ENCODE assay signal across 7 mouse cellular contexts in genomic region chr1:66386751-66387452, GRCm38 (mm10).
DNase-seq lines count a peak whose midpoint lies in the region; ATAC-seq and TF ChIP-seq lines count a peak whose summit lies in the region.

No protein-coding gene starts in this region.

- no peak overlapping the region for H3K9ac ChIP-seq in liver, postnatal 0 days (replicated peaks)

- WGBS in liver, postnatal 0 days (ENCODE audit: insufficient replicate concordance), result 71% methylated on average over 10 of the region's 10 CpGs

- no peaks in the 10 kb centered on the region for H3K27me3 ChIP-seq in liver, postnatal 0 days (ENCODE audit: insufficient read depth, low read length)

- DNase-seq in frontal cortex, adult 2 months (ENCODE audit: extremely low spot score in 1 of 2, low spot score in 1 of 2), result peak; percentile 44 to 77
- peak; percentile 64 for DNase-seq in left cerebral cortex, postnatal 4 days
- peak; percentile 45 to 56 for DNase-seq in right cerebral cortex, postnatal 36 days (ENCODE audit: low spot score in 2 of 2)
- no peak for DNase-seq in lung, postnatal 10 days
- DNase-seq in Muller cell, postnatal 12 days (ENCODE audit: inconsistent ontology term), result no peak
- no peak for DNase-seq in liver, postnatal 0 days

- no peak overlapping the region for H3K4me2 ChIP-seq in liver, postnatal 0 days (ENCODE audit: low read depth, low read length)

- no peak for TF ChIP-seq EP300 in liver, postnatal 0 days (IDR thresholded peaks at IDR 0.05; ENCODE audit: low read depth)

- peak; percentile 63; the same call in 1 of the 2 replicates for TF ChIP-seq POLR2A in cortical plate, adult 2 months (IDR thresholded peaks at IDR 0.05; ENCODE audit: extremely low read depth, insufficient read depth, low read length)

- no peak for ATAC-seq in liver, postnatal 0 days

- TF ChIP-seq CTCF in cortical plate, adult 2 months (IDR thresholded peaks at IDR 0.05; ENCODE audit: extremely low read depth, insufficient read depth, low read length), result no peak
- TF ChIP-seq CTCF in liver, postnatal 0 days (IDR thresholded peaks at IDR 0.05; ENCODE audit: low read depth), result no peak

- peaks cover 4% of the 10 kb centered on the region; the same call in 1 of the 2 replicates for H3K4me1 ChIP-seq in cortical plate, adult 2 months (ENCODE audit: control insufficient read depth, insufficient read depth, low read length)
- H3K4me1 ChIP-seq in liver, postnatal 0 days (ENCODE audit: insufficient read depth), result no peaks in the 10 kb centered on the region

- peak overlapping the region; percentile 34; the same call in 1 of the 2 replicates for H3K27ac ChIP-seq in cortical plate, adult 2 months (ENCODE audit: insufficient read depth, low read length)
- no peak overlapping the region for H3K27ac ChIP-seq in liver, postnatal 0 days (ENCODE audit: low read depth)

- no peaks in the 10 kb centered on the region for H3K36me3 ChIP-seq in liver, postnatal 0 days (replicated peaks; ENCODE audit: insufficient read depth, low read length)

- intact Hi-C loops in left cerebral cortex, postnatal 4 days (cut with DNase I), result no loop called here

- peak overlapping the region; percentile 12 for H3K4me3 ChIP-seq in cortical plate, adult 2 months (ENCODE audit: insufficient read depth, low read length)
- no peak overlapping the region for H3K4me3 ChIP-seq in liver, postnatal 0 days (ENCODE audit: low read depth, low read length)

- H3K9me3 ChIP-seq in liver, postnatal 0 days (ENCODE audit: low read length), result no peaks in the 10 kb centered on the region

Comparison
In these comparisons a context has a peak if more than half of its experiments do, and no peak if none do; other contexts are left out.
1. DNase-seq: peak in frontal cortex, adult 2 months (2 of 2), left cerebral cortex, postnatal 4 days (single experiment) and right cerebral cortex, postnatal 36 days (2 of 2); none in lung, postnatal 10 days (single experiment), Muller cell, postnatal 12 days (single experiment) and liver, postnatal 0 days (single experiment).